Mouse (Mus musculus) intestine, postnatal 0 days (tissue): ENCODE measurements around the gene Alox5. TPM values are rescaled to one million over a fixed set of nuclear protein-coding genes. Genes with fewer than 3 reads are reported as not detected.

ENCODE experiments used
- ATAC-seq: fragments of 200-750 bp; cut with Nextera tagmentation; 2 replicates; pipeline ENCODE4 v1.8.0; 2017; ENCODE audit warnings: mild to moderate bottlenecking, moderate TSS enrichment, moderate library complexity
- H3K27ac ChIP-seq: fragments of 300-500 bp; sonication (generic); 2 replicates; pipeline ENCODE4 v1.5.1; 2014; ENCODE audit warnings: mild to moderate bottlenecking, low read depth, low read length, moderate library complexity
- H3K27me3 ChIP-seq: fragments of 300-500 bp; sonication (generic); replicated peaks from 2 replicates; pipeline ENCODE4 v1.6.1; 2014; ENCODE audit warnings: low read length, mixed read lengths; ENCODE audit not compliant: control insufficient read depth, insufficient read depth
- H3K36me3 ChIP-seq: fragments of 300-500 bp; sonication (generic); 2 replicates; pipeline ENCODE4 v1.6.1; 2014; ENCODE audit warnings: mild to moderate bottlenecking, moderate library complexity; ENCODE audit not compliant: control insufficient read depth, insufficient read depth
- H3K4me1 ChIP-seq: fragments of 300-500 bp; sonication (generic); replicated peaks from 2 replicates; pipeline ENCODE4 v1.6.1; 2014; ENCODE audit warnings: antibody characterized with exemption, low read length, mixed read lengths; ENCODE audit not compliant: control insufficient read depth, insufficient read depth
- H3K4me2 ChIP-seq: fragments of 300-500 bp; sonication (generic); replicated peaks from 2 replicates; pipeline ENCODE4 v1.6.1; 2014; ENCODE audit warnings: low read depth, mild to moderate bottlenecking, moderate library complexity
- H3K4me3 ChIP-seq: fragments of 300-500 bp; sonication (generic); 2 replicates; pipeline ENCODE4 v1.5.1; 2014; ENCODE audit warnings: low read depth, low read length
- H3K9ac ChIP-seq: fragments of 300-500 bp; sonication (generic); 2 replicates; pipeline ENCODE4 v1.6.1; 2014; ENCODE audit warnings: mild to moderate bottlenecking, low read depth, low read length
- H3K9me3 ChIP-seq: fragments of 300-500 bp; sonication (generic); 2 replicates; pipeline ENCODE4 v1.6.1; 2016; ENCODE audit warnings: mixed run types; ENCODE audit not compliant: control insufficient read depth
- CTCF ChIP-seq: sonication (generic); IDR thresholded peaks from 2 replicates; pipeline ENCODE4 v1.5.1; 2016; ENCODE audit warnings: low read depth, mild to moderate bottlenecking, control low read depth, antibody characterized with exemption, moderate library complexity
- WGBS: fragments of 180-500 bp; shearing (Covaris S2); extraction: QIAGEN DNeasy Blood & Tissue Kit; methylation state at CpG from one replicate; pipeline ENCODE4 v1.1.7; 2014; 5-methylcytosine and 5-hydroxymethylcytosine counted together
- polyA plus RNA-seq: library from polyadenylated mRNA; unstranded; fragments of >200 nt; fragmentation: Nextera tagmentation; extraction: Ambion mirVana; gene quantifications from 2 replicates; pipeline ENCODE4 v1.2.1, GENCODE M21; 2015

Alox5 gene
- polyA plus RNA-seq, 1 experiment from 2014 or later, result 0.48 TPM

GRCm38 (mm10) chr6:116385194-116386044 is 75.6 kb downstream of the Alox5 start:
- no peak for TF ChIP-seq CTCF
- WGBS, result 8% methylated on average over 5 of the region's 5 CpGs

DNA sequence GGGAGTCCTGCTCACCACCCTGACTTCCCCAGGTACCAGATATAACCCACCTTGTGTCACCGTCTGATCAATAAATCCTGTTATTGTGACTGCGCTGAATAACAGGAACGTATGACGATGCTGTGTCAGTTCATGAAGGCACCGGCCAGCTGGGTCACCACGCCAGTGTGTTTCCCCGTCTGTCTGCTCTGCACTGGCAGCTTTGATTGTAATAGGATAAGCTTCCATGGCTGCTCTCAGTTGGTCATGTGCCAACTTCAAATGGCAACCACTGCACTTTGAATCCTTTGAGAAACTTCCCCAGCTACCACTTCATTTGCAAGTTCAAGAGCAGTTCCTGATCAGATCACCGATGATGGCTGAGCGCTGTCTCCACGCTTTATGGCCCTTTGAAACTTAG is 77.4 kb downstream of the Alox5 start:
- Histone ChIP-seq H3K27ac (no peak overlapping the region), H3K9me3 (no peaks in the 10 kb centered on the region), H3K4me2 (no peak overlapping the region; the same call in 1 of the 2 replicates), H3K9ac (no peak overlapping the region), H3K4me1 (peaks cover 3% of the 10 kb centered on the region; the same call in 1 of the 2 replicates), H3K36me3 (no peaks in the 10 kb centered on the region), H3K4me3 (no peak overlapping the region), H3K27me3 (no peaks in the 10 kb centered on the region)
- ATAC-seq, result no peak
- no peak for TF ChIP-seq CTCF
- WGBS, result 61% methylated on average over 10 of the region's 10 CpGs

More at GRCm38 (mm10) chr6:116385194-116386044, 75.6 kb downstream of the Alox5 start:
- Histone ChIP-seq H3K4me2 (peak overlapping the region; percentile 46), H3K9ac (no peak overlapping the region), H3K27ac (peak overlapping the region; percentile 74), H3K9me3 (no peaks in the 10 kb centered on the region), H3K36me3 (no peaks in the 10 kb centered on the region), H3K4me1 (peaks cover 3% of the 10 kb centered on the region; the same call in 1 of the 2 replicates), H3K4me3 (no peak overlapping the region), H3K27me3 (no peaks in the 10 kb centered on the region)
- ATAC-seq, result no peak

DNA sequence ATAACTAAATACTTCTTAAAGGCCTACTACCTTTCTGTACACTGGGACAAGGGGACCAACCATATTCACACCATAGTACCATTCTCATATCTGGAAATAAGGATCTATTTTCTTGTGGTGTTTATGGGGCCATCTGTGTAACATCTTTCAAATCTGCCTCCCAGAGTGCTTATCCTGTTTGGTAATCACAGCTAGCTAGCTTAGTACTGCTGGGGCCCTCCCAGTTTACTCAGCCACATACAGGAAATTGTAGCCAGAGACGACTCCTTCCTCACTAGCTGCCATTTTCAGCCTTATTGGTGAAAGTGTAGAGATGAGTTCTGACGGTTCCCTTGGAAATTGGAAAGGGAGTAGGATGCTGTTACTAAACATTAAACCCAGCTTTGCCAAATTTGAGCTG is 79.4 kb downstream of the Alox5 start:
- Histone ChIP-seq H3K4me2 (no peak overlapping the region), H3K27ac (no peak overlapping the region), H3K9me3 (no peaks in the 10 kb centered on the region), H3K9ac (no peak overlapping the region), H3K27me3 (no peaks in the 10 kb centered on the region), H3K4me3 (no peak overlapping the region), H3K36me3 (no peaks in the 10 kb centered on the region), H3K4me1 (peaks cover 3% of the 10 kb centered on the region; the same call in 1 of the 2 replicates)
- WGBS, result 38% methylated on average over 2 of the region's 2 CpGs
- TF ChIP-seq CTCF, result no peak
- ATAC-seq, result no peak

GRCm38 (mm10) chr6:116380157-116380556 is 80.8 kb downstream of the Alox5 start:
- ATAC-seq, result no peak
- no peak overlapping the region for H3K27ac ChIP-seq
- H3K36me3 ChIP-seq, result no peaks in the 10 kb centered on the region
- H3K4me3 ChIP-seq, result no peak overlapping the region
- no peaks in the 10 kb centered on the region for H3K27me3 ChIP-seq
- H3K9me3 ChIP-seq, result no peaks in the 10 kb centered on the region
- no peak overlapping the region for H3K9ac ChIP-seq
- no peak for TF ChIP-seq CTCF
- WGBS, result 65% methylated on average over 3 of the region's 3 CpGs
- no peak overlapping the region for H3K4me2 ChIP-seq
- H3K4me1 ChIP-seq, result peaks cover 3% of the 10 kb centered on the region; the same call in 1 of the 2 replicates

DNA sequence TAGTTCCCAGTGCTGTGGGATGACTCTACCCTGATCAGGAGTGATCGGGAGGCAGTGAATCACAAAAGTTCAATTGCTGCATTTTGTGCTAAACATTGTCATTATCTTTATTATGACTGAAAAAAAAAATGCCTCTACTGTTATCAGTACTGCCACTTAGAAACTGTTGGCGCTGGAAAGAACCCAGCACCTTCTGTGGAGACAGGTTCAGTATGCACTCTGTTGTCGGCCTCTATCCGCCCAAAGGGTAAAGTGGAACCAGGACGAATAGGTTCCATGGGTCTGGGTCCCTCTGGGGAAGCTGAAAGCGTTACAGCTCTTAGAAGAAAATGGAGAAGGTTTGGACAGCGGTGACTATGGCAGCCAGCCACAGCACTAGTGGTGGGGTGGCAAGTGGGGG is 82.1 kb downstream of the Alox5 start:
- TF ChIP-seq CTCF, result no peak
- no peak for ATAC-seq
- Histone ChIP-seq H3K9ac (no peak overlapping the region), H3K9me3 (no peaks in the 10 kb centered on the region), H3K36me3 (no peaks in the 10 kb centered on the region), H3K27ac (no peak overlapping the region), H3K27me3 (no peaks in the 10 kb centered on the region), H3K4me1 (no peaks in the 10 kb centered on the region), H3K4me2 (no peak overlapping the region), H3K4me3 (no peak overlapping the region)
- WGBS, result 84% methylated on average over 7 of the region's 7 CpGs

DNA sequence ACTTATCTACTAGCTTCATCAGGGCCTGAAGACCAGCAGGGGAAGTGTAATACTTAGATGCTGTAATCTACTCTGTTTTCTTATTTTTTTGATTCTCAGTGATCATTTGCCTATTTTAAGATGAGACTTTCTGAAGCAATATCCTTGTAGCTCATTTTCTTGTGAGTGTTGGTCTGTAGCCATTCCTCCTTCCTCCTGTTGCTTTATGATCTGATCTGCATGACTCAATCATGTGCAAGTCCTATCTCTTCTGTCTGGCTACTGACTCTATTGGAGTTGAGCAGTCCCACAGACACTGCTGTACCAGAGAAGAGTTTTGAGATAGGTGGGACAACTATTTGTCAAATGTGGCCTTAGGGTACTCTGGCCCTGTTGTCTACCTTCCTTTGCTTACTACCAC is 86.4 kb downstream of the Alox5 start:
- Histone ChIP-seq H3K4me2 (no peak overlapping the region), H3K27me3 (no peaks in the 10 kb centered on the region), H3K4me3 (no peak overlapping the region), H3K9ac (no peak overlapping the region), H3K9me3 (no peaks in the 10 kb centered on the region), H3K4me1 (0 out of 2 replicates have a peak, but pooled peaks cover 5% of the 10 kb centered on the region), H3K36me3 (no peaks in the 10 kb centered on the region), H3K27ac (no peak overlapping the region)
- no peak for TF ChIP-seq CTCF
- ATAC-seq, result no peak
